Mouse (Mus musculus): ENCODE measurements around the gene Skor1. TPM values are rescaled to one million over a fixed set of nuclear protein-coding genes. Genes with fewer than 3 reads are reported as not detected.

Gene Skor1
- total RNA-seq, 2 experiments from 2014 or later = 0.08 TPM

GRCm38 (mm10) chr9:63091101-63091921, 57.5 kb downstream of the Skor1 start:
- peak; percentile 30 for DNase-seq

GRCm38 (mm10) chr9:63089141-63089540, 59.6 kb downstream of the Skor1 start:
- no peak for DNase-seq

Other genes with a start within 250 kb of the Skor1 start
- gene Pias1, start 161.0 kb downstream of the Skor1 start, total RNA-seq (2021) = 10 to 100 TPM; 12.8 to 15.1 TPM
- 10 to 100 TPM; 12.4 to 13.8 TPM for gene Map2k5, start 228.9 kb upstream of the Skor1 start, total RNA-seq (2021)

Data from gastrocnemius, postnatal 25 days (tissue).